Mouse (Mus musculus) myocyte (in vitro differentiated cells): Measurements from ENCODE around the gene Zfp871.

Experiments
- MAX ChIP-seq: IDR thresholded peaks from one replicate; pipeline ENCODE4 v1.6.1; 2011; ENCODE audit warnings: low read depth, mild to moderate bottlenecking, control low read depth
- MYOG ChIP-seq, 3 experiments: IDR thresholded peaks; one replicate each; pipeline ENCODE4 v1.6.1; 2011; ENCODE audit warnings: control low read depth in 2 of 3, low read depth in 2 of 3, mild to moderate bottlenecking in 2 of 3; ENCODE audit not compliant: insufficient read length in 2 of 3, control insufficient read depth in 1 of 3, insufficient read depth in 1 of 3
- POLR2A ChIP-seq: IDR thresholded peaks from one replicate; pipeline ENCODE4 v1.6.1; 2011; ENCODE audit warnings: low read depth, mild to moderate bottlenecking, control low read depth, moderate library complexity; ENCODE audit not compliant: insufficient read length
- POLR2AphosphoS2 ChIP-seq: IDR thresholded peaks from one replicate; pipeline ENCODE4 v1.6.1; 2011; ENCODE audit warnings: low read depth, control low read depth; ENCODE audit not compliant: insufficient read length
- SRF ChIP-seq: IDR thresholded peaks from one replicate; pipeline ENCODE4 v1.6.1; 2011; ENCODE audit warnings: low read depth; ENCODE audit not compliant: control insufficient read depth, insufficient read length
- TCF3 ChIP-seq: IDR thresholded peaks from one replicate; pipeline ENCODE4 v1.6.1; 2011; ENCODE audit warnings: low read depth, control low read depth; ENCODE audit not compliant: insufficient read length

DNA sequence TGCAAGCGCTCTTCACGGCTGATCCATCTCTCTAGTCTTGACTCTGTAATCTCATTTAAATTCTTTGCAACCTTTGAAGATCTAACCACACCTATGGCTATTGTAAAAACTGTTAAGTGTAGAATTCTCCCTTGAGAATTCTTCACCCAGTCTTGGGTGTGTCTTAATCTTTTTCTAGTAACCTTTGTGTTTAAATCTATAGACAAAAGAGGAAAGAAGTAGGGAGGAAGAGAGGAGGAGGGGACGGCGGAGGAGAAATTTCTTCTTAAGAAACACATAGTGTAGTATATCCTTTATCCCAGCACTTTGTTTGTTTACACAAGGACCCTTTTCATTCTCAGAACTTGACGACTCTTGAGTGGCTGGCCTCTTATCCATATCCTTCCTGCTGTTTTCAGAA lies 30.8 kb downstream of the Zfp871 start:
- TF ChIP-seq POLR2AphosphoS2 (no peak), POLR2A (no peak), MAX (no peak), SRF (no peak), MYOG (IDR thresholded peaks at IDR 0.05; ENCODE audit: control insufficient read depth in 1 of 3, insufficient read depth in 1 of 3, insufficient read length in 2 of 3, low read depth in 2 of 3) (no peak), TCF3 (no peak)
